Mouse (Mus musculus) liver, postnatal 0 days (tissue): ENCODE data around the gene Tnfrsf4.

Source experiments
- CTCF ChIP-seq: sonication (generic); IDR thresholded peaks from 2 replicates; pipeline ENCODE4 v1.5.1; 2016; ENCODE audit warnings: antibody characterized with exemption, low read depth
- EP300 ChIP-seq: IDR thresholded peaks from 2 replicates; pipeline ENCODE4 v1.6.1; 2016; ENCODE audit warnings: antibody characterized with exemption, low read depth, mild to moderate bottlenecking

DNA sequence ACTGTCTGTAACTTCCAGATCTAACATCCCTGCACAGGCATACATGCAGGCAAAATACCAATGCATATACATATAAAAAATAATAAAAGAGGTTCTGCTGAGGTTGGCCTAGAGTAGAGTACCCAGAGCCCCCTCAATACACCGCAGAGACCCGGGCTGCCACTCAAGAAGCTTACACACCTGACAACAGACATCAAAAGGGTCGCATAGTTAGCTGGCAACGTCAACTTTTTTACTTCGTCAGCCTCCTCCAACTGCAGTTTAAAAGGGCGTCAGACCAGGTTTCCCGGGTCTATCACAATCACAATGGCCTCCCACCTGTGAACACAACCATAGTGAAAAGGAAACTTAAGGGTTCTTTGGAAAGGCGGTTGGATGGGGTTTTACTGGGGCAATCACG is 9.9 kb downstream of the Tnfrsf4 start:
- TF ChIP-seq CTCF (no peak), EP300 (no peak)
